Mouse (Mus musculus): ENCODE measurements around the gene Ehd2. TPM values are rescaled to one million over a fixed set of nuclear protein-coding genes. Genes with fewer than 3 reads are reported as not detected.

Gene Ehd2
- polyA plus RNA-seq (2015; fragmentation: Nextera tagmentation; extraction: Ambion mirVana): 48.1 and 50.9 TPM in 2 replicates

DNA sequence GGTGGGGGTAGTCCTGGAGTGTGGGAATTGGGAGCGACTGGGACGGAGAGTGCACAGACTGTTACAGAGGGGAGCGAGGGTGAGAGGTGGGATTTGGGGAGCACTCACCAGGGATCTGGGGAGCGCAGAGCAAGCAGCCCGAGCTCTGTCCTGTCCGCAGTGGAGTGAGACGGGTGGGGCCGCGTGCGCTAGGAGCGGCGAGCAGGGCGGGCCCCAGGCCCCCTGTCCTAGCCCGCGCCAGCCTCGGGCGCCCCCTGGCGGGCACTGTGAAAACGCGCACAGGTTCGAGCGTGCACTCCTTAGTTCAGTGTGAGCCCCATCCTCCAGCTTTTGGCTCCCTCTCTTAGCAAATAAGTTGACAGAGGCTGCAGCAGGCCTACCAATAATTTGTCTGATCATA, at the start of gene Ehd2:
TSS of gene Ehd2 (minus strand) at position 256 of the 400 bp plus-strand sequence.
- peaks cover 14% of the 10 kb centered on the region for H3K36me3 ChIP-seq (ENCODE audit: control insufficient read depth, insufficient read depth, low read length)
- H3K27ac ChIP-seq (ENCODE audit: low read length): 0 out of 2 replicates have a peak within 1 kb of the TSS, but pooled peaks have one; percentile 10
- no peaks in the 10 kb centered on the region for H3K9me3 ChIP-seq (ENCODE audit: control insufficient read depth, low read length)
- peak within 1 kb of the TSS; percentile 71 for H3K9ac ChIP-seq (ENCODE audit: low read depth, low read length)
- peak; percentile 86 for ATAC-seq
- peak within 1 kb of the TSS; percentile 56 for H3K4me2 ChIP-seq (ENCODE audit: low read depth, low read length)
- 1% methylated on average over 22 of the region's 22 CpGs for WGBS
- H3K27me3 ChIP-seq (replicated peaks; ENCODE audit: control insufficient read depth, insufficient read depth, low read length): no peaks in the 10 kb centered on the region
- H3K4me3 ChIP-seq (ENCODE audit: low read length): peak within 1 kb of the TSS; percentile 55
- H3K4me1 ChIP-seq (ENCODE audit: control insufficient read depth, insufficient read depth, low read length): peaks cover 19% of the 10 kb centered on the region

DNA sequence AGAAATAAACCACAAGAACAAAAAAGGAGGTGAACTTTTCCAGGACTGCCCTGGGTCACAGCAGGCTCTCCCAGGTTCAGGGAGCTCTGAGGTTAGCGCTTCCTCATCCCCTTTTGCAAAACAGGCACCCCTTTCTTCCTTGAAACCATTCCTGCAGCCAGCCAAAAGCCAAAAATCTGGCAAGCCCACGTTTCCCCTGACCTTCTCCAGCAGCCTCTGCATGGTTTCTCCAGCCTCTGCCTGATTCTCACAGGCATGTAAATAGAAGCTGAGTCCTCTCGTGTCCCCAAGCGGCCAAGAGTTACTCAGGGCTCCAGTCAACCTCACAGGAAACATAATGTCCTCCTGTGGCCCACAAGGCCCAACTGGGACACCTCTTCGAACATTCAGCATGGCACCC, 48.0 kb upstream of the Ehd2 start:
- Histone ChIP-seq H3K4me1 (ENCODE audit: control insufficient read depth, insufficient read depth, low read length) (peaks cover 19% of the 10 kb centered on the region), H3K9ac (ENCODE audit: low read depth, low read length) (no peak overlapping the region), H3K36me3 (ENCODE audit: control insufficient read depth, insufficient read depth, low read length) (no peaks in the 10 kb centered on the region), H3K4me2 (ENCODE audit: low read depth, low read length) (no peak overlapping the region), H3K27me3 (replicated peaks; ENCODE audit: control insufficient read depth, insufficient read depth, low read length) (no peaks in the 10 kb centered on the region), H3K9me3 (ENCODE audit: control insufficient read depth, low read length) (no peaks in the 10 kb centered on the region), H3K4me3 (ENCODE audit: low read length) (no peak overlapping the region), H3K27ac (ENCODE audit: low read length) (no peak overlapping the region)
- ATAC-seq: no peak
- 80% methylated on average over 5 of the region's 5 CpGs for WGBS

DNA sequence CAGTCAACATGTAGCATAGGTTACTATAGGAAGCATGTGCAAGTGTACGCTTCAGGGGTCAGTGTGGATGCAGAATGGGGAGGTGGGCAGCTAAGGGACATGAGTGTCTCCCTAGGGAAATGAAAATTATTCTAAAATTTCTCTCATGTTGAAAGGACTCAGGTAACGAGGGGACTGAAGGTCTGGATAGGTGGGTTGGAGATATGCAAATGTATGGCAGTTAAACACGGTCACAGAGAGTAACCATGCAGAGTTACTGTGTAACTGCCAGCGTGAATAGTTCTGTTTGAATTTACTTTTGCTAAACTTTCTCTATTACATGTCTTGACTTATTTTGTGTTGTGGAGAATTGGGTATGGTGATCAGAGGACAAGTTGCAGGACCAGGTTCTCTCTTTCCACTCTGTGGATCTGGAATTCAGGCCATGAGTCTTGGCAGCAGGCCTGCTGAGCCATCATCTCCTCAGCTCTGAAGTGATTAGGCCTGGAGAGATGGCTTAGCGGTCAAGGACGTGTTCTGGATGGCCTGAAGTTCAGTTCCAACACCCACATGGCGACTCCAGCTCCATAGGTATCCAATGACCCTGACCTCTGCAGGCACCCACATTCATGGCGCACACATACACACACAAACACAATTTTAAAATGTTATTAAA, 47.3 kb upstream of the Ehd2 start:
- H3K9me3 ChIP-seq (ENCODE audit: control insufficient read depth, low read length): no peaks in the 10 kb centered on the region
- 87% methylated on average over 8 of the region's 8 CpGs for WGBS
- no peak overlapping the region for H3K27ac ChIP-seq (ENCODE audit: low read length)
- no peaks in the 10 kb centered on the region for H3K27me3 ChIP-seq (replicated peaks; ENCODE audit: control insufficient read depth, insufficient read depth, low read length)
- H3K9ac ChIP-seq (ENCODE audit: low read depth, low read length): no peak overlapping the region
- no peak overlapping the region for H3K4me3 ChIP-seq (ENCODE audit: low read length)
- no peaks in the 10 kb centered on the region for H3K36me3 ChIP-seq (ENCODE audit: control insufficient read depth, insufficient read depth, low read length)
- peaks cover 15% of the 10 kb centered on the region for H3K4me1 ChIP-seq (ENCODE audit: control insufficient read depth, insufficient read depth, low read length)
- H3K4me2 ChIP-seq (ENCODE audit: low read depth, low read length): no peak overlapping the region
- no peak for ATAC-seq

DNA sequence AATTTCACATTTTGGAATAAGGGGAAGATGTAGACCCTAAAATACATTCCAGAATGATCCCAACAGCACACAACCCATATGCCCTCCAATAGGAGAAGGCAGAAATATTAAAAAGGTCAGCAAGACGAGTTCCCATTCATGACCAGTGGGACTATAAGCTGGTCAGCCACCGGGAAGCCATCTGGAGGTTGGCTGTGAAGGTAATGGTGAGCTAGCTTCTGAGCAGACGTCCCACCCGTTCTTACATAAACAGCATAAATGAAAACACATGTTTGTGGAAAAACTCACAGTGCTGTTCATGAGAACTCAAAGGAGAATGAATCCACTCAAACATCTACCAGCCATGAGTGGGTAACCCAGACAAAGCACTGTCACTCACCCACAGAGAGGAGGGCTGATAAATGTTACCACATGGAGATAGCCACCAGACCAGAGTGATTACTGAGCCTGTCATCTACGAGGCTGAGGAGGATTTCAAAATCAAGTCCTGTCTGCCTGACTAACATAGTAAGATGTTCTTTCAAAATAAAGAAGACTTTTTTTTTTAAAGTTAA, 46.4 kb upstream of the Ehd2 start:
- Histone ChIP-seq H3K27me3 (replicated peaks; ENCODE audit: control insufficient read depth, insufficient read depth, low read length) (no peaks in the 10 kb centered on the region), H3K4me1 (ENCODE audit: control insufficient read depth, insufficient read depth, low read length) (peaks cover 10% of the 10 kb centered on the region), H3K9me3 (ENCODE audit: control insufficient read depth, low read length) (no peaks in the 10 kb centered on the region), H3K36me3 (ENCODE audit: control insufficient read depth, insufficient read depth, low read length) (no peaks in the 10 kb centered on the region), H3K27ac (ENCODE audit: low read length) (no peak overlapping the region), H3K9ac (ENCODE audit: low read depth, low read length) (no peak overlapping the region), H3K4me2 (ENCODE audit: low read depth, low read length) (no peak overlapping the region), H3K4me3 (ENCODE audit: low read length) (no peak overlapping the region)
- WGBS: 81% methylated on average over 5 of the region's 5 CpGs
- ATAC-seq: no peak

DNA sequence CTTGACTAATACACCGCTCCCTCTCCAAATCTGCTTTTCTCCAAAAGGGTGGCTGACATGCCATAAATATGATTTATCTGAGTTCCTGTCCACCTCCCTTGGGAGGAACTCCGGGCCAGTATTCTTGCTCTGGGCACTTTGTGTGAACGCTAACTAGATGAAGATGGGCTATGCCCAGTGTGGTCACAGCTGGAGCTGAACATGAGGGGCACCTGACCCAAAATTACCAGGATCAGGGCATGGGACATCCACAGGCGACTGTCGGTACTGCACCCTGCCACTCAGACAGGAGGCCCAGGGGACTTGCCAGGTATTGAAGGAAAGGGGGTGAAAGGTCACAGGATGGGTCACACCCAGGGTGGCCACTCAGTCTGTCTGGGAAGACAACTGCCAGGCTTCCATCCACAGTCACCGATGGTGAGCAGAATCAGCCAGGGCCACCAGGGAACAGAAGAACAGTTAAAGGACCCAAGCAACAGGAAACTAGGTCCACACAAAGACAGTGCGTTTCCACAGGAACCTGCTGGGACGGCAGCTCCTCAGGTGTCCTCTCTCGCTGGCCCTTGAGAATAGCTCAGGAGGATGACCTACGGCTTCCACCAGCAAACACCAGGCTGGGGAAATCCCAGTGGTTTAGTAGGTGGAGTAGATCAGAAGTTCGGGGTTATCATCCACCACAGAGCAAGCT, 45.4 kb upstream of the Ehd2 start:
- Histone ChIP-seq H3K4me3 (ENCODE audit: low read length) (no peak overlapping the region), H3K4me2 (ENCODE audit: low read depth, low read length) (no peak overlapping the region), H3K27me3 (replicated peaks; ENCODE audit: control insufficient read depth, insufficient read depth, low read length) (no peaks in the 10 kb centered on the region), H3K9ac (ENCODE audit: low read depth, low read length) (no peak overlapping the region), H3K27ac (ENCODE audit: low read length) (no peak overlapping the region), H3K36me3 (ENCODE audit: control insufficient read depth, insufficient read depth, low read length) (no peaks in the 10 kb centered on the region), H3K4me1 (ENCODE audit: control insufficient read depth, insufficient read depth, low read length) (peaks cover 5% of the 10 kb centered on the region; the same call in 1 of the 2 replicates), H3K9me3 (ENCODE audit: control insufficient read depth, low read length) (no peaks in the 10 kb centered on the region)
- ATAC-seq: no peak
- 76% methylated on average over 11 of the region's 11 CpGs for WGBS

DNA sequence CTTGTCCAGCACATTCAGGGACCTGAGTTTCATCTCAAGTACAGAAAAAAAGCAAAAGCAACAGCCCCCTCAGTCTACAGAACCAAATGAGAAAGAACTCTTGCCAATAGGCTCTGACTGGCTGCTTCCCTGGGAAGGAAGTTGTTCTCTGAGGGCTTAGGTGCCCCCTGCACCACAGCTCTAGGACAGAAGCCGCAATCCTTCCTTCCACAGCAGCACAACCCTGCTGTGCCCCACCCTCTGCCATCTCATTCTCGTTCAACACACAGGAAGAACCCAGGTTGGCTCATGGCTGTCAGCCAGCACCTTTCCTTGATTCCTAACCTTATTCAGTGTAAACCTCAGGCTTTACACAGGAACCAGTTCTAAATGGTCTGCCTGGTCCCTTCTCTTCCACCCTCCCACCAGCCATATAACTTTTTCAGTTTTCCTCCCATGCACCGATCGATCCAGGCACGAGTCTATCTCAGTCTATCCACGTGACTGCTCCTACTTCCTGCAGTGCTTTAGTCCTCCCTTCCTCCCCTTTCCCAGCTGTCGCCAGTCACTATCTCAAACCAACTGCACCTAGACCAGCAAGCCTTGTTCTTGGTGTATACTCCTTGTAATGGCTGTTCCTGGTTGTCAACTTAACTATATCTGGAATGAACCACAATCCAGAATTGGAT, 44.2 kb upstream of the Ehd2 start:
- Histone ChIP-seq H3K4me3 (ENCODE audit: low read length) (no peak overlapping the region), H3K36me3 (ENCODE audit: control insufficient read depth, insufficient read depth, low read length) (no peaks in the 10 kb centered on the region), H3K27me3 (replicated peaks; ENCODE audit: control insufficient read depth, insufficient read depth, low read length) (no peaks in the 10 kb centered on the region), H3K9ac (ENCODE audit: low read depth, low read length) (no peak overlapping the region), H3K4me1 (ENCODE audit: control insufficient read depth, insufficient read depth, low read length) (peaks cover 5% of the 10 kb centered on the region; the same call in 1 of the 2 replicates), H3K4me2 (ENCODE audit: low read depth, low read length) (no peak overlapping the region), H3K9me3 (ENCODE audit: control insufficient read depth, low read length) (no peaks in the 10 kb centered on the region), H3K27ac (ENCODE audit: low read length) (no peak overlapping the region)
- ATAC-seq: peak; percentile 43; the same call in 1 of the 2 replicates
- WGBS: 86% methylated on average over 7 of the region's 7 CpGs

DNA sequence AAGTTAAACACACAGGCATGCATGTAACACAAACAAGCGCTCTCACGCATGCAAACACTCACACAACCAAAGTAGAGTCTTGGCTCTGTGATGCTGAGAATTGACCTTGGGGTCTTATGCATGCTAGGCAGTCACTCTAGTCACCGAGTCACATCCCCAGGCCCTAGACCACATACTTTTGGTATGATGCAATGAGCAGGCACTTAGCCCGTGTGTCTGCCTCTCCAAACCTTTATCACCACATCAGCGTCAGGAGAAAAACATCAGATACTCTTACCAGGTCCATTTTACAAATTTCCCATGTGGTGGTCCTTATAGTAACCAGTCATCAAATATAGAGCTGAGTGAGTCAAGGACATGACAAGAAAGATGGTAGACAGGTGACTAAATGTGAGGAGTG, 43.3 kb upstream of the Ehd2 start:
- Histone ChIP-seq H3K9ac (ENCODE audit: low read depth, low read length) (no peak overlapping the region), H3K36me3 (ENCODE audit: control insufficient read depth, insufficient read depth, low read length) (no peaks in the 10 kb centered on the region), H3K4me1 (ENCODE audit: control insufficient read depth, insufficient read depth, low read length) (peaks cover 5% of the 10 kb centered on the region; the same call in 1 of the 2 replicates), H3K4me2 (ENCODE audit: low read depth, low read length) (no peak overlapping the region), H3K9me3 (ENCODE audit: control insufficient read depth, low read length) (no peaks in the 10 kb centered on the region), H3K27ac (ENCODE audit: low read length) (no peak overlapping the region), H3K27me3 (replicated peaks; ENCODE audit: control insufficient read depth, insufficient read depth, low read length) (no peaks in the 10 kb centered on the region), H3K4me3 (ENCODE audit: low read length) (no peak overlapping the region)
- no peak for ATAC-seq
- 82% methylated on average over 5 of the region's 5 CpGs for WGBS

DNA sequence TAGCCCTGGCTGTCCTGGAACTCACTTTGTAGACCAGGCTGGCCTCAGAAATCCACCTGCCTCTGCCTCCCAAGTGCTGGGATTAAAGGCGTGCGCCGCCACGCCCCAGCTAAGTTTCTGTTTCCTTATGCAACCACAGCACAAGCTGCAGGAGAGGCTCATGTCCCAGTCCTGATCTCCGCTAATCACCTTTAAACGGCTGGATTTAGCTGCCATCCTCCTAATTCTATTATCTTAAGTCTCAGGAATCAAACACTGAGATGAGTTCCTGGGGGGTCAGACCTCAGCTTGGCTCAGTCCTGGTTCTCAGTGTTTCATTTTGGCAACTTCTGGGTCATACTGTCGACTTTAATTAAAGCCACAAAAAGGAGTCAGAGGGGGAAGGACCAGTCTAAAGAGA, 42.3 kb upstream of the Ehd2 start:
- H3K4me2 ChIP-seq (ENCODE audit: low read depth, low read length): no peak overlapping the region
- no peaks in the 10 kb centered on the region for H3K9me3 ChIP-seq (ENCODE audit: control insufficient read depth, low read length)
- no peak overlapping the region for H3K27ac ChIP-seq (ENCODE audit: low read length)
- peaks cover 5% of the 10 kb centered on the region; the same call in 1 of the 2 replicates for H3K4me1 ChIP-seq (ENCODE audit: control insufficient read depth, insufficient read depth, low read length)
- H3K4me3 ChIP-seq (ENCODE audit: low read length): no peak overlapping the region
- no peaks in the 10 kb centered on the region for H3K36me3 ChIP-seq (ENCODE audit: control insufficient read depth, insufficient read depth, low read length)
- 90% methylated on average over 7 of the region's 7 CpGs for WGBS
- no peak overlapping the region for H3K9ac ChIP-seq (ENCODE audit: low read depth, low read length)
- ATAC-seq: no peak
- no peaks in the 10 kb centered on the region for H3K27me3 ChIP-seq (replicated peaks; ENCODE audit: control insufficient read depth, insufficient read depth, low read length)

DNA sequence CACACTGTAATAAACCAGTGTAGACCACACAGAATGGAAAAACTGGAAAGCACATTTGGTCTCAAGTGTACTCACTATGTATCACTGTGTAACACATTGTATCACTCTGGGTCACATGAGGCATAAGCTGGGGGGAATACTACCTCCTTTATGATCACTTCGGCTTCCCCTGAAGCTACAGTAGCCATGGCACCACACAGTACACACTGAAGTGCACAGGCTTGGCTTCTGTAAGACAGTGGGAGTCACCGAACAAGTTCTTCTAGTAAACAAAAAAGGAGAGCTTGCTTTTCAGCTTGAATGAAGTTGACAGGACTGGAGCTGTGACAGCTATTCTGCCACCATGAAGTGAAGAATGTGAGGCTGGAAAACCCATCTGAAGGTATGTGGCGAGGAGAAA, 37.7 kb upstream of the Ehd2 start:
- WGBS: 79% methylated on average over 3 of the region's 3 CpGs
- ATAC-seq: no peak
- H3K9me3 ChIP-seq (ENCODE audit: control insufficient read depth, low read length): no peaks in the 10 kb centered on the region

More for the DNA sequence above, 37.7 kb upstream of the Ehd2 start:
- Histone ChIP-seq H3K36me3 (ENCODE audit: control insufficient read depth, insufficient read depth, low read length) (no peaks in the 10 kb centered on the region), H3K9ac (ENCODE audit: low read depth, low read length) (no peak overlapping the region), H3K27ac (ENCODE audit: low read length) (no peak overlapping the region), H3K4me2 (ENCODE audit: low read depth, low read length) (no peak overlapping the region), H3K4me1 (ENCODE audit: control insufficient read depth, insufficient read depth, low read length) (peaks cover 3% of the 10 kb centered on the region; the same call in 1 of the 2 replicates), H3K27me3 (replicated peaks; ENCODE audit: control insufficient read depth, insufficient read depth, low read length) (no peaks in the 10 kb centered on the region), H3K4me3 (ENCODE audit: low read length) (no peak overlapping the region)
